Mouse (Mus musculus) hindbrain, postnatal 0 days (tissue): ENCODE measurements around the gene Ephb2. TPM values are rescaled to one million over a fixed set of nuclear protein-coding genes. Genes with fewer than 3 reads are reported as not detected.

Experiments used
- ATAC-seq: fragments of 200-750 bp; cut with Nextera tagmentation; 2 replicates; pipeline ENCODE4 v1.8.0; 2017; ENCODE audit warnings: mild to moderate bottlenecking, moderate TSS enrichment, moderate library complexity
- DNase-seq: peaks from one replicate; pipeline ENCODE4 v3.0.0-alpha.2; 2015; ENCODE audit warnings: low spot score
- H3K27ac ChIP-seq: fragments of 300-500 bp; sonication (generic); 2 replicates; pipeline ENCODE4 v1.5.1; 2014; ENCODE audit warnings: mild to moderate bottlenecking
- H3K27me3 ChIP-seq: fragments of 300-500 bp; sonication (generic); 2 replicates; pipeline ENCODE4 v1.6.1; 2014; ENCODE audit warnings: low read length, mixed read lengths; ENCODE audit not compliant: insufficient read depth
- H3K36me3 ChIP-seq: fragments of 300-500 bp; sonication (generic); 2 replicates; pipeline ENCODE4 v1.6.1; 2014; ENCODE audit warnings: low read length, mixed read lengths; ENCODE audit not compliant: insufficient read depth
- H3K4me1 ChIP-seq: fragments of 300-500 bp; sonication (generic); 2 replicates; pipeline ENCODE4 v1.6.1; 2014; ENCODE audit warnings: antibody characterized with exemption, low read length, mixed read lengths; ENCODE audit not compliant: insufficient read depth
- H3K4me2 ChIP-seq: fragments of 300-500 bp; sonication (generic); 2 replicates; pipeline ENCODE4 v1.6.1; 2014; ENCODE audit warnings: low read depth, mild to moderate bottlenecking, low read length, moderate library complexity, mixed read lengths
- H3K4me3 ChIP-seq: fragments of 300-500 bp; sonication (generic); 2 replicates; pipeline ENCODE4 v1.5.1; 2014; ENCODE audit warnings: low read length
- H3K9ac ChIP-seq: fragments of 300-500 bp; sonication (generic); replicated peaks from 2 replicates; pipeline ENCODE4 v1.6.1; 2014; ENCODE audit warnings: mild to moderate bottlenecking, low read length, moderate library complexity, mixed read lengths
- H3K9me3 ChIP-seq: fragments of 300-500 bp; sonication (generic); 2 replicates; pipeline ENCODE4 v1.6.1; 2016; ENCODE audit warnings: low read length, mixed read lengths
- CTCF ChIP-seq: IDR thresholded peaks from 2 replicates; pipeline ENCODE4 v1.5.1; 2016; ENCODE audit warnings: antibody characterized with exemption, control low read depth, low read depth
- WGBS: fragments of 180-500 bp; shearing (Covaris S2); extraction: QIAGEN DNeasy Blood & Tissue Kit; methylation state at CpG from one replicate; pipeline ENCODE4 v1.1.7; 2014; 5-methylcytosine and 5-hydroxymethylcytosine counted together
- polyA plus RNA-seq: library from polyadenylated mRNA; unstranded; fragments of >200 nt; fragmentation: Nextera tagmentation; extraction: Ambion mirVana; gene quantifications from 2 replicates; pipeline ENCODE4 v1.2.1, GENCODE M21; 2015
- total RNA-seq: library from RNA; depleted of rRNA; stranded (reverse); fragments of >200 nt; gene quantifications from 2 replicates; pipeline ENCODE4 v1.2.3, GENCODE M21; 2014

Gene Ephb2
- total and polyA plus RNA-seq, 2 experiments from 2014 or later, result 13.0 to 136 TPM

DNA sequence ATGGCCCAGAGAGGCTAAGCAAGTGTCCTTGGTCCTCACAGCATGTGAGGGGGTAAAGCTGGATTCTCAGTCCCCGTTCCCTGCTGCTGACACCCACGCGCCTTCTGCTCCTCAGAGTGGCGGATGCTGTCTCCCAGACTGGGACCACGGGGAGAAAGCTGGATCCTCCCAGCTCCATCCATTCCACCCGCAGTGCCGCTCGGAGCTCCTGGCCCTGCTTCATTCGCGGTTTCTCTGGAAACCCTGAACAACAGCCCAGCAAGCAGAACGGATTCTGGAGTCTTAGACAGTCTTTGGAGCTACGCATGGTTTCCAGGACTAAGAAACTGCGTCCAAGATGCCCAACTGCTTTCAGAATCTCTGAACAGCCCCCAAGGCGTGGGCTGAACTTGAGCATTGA, 93.9 kb downstream of the Ephb2 start:
- no peak overlapping the region for H3K9ac ChIP-seq
- DNase-seq (peak; percentile 70), ATAC-seq (peak; percentile 28; the same call in 1 of the 2 replicates)
- H3K9me3 ChIP-seq, result no peaks in the 10 kb centered on the region
- no peak overlapping the region for H3K4me3 ChIP-seq
- peaks cover 30% of the 10 kb centered on the region for H3K4me1 ChIP-seq
- WGBS, result 27% methylated on average over 14 of the region's 14 CpGs
- H3K4me2 ChIP-seq, result no peak overlapping the region
- no peak for TF ChIP-seq CTCF
- H3K27ac ChIP-seq, result peak overlapping the region; percentile 68
- H3K36me3 ChIP-seq, result no peaks in the 10 kb centered on the region
- no peaks in the 10 kb centered on the region for H3K27me3 ChIP-seq

DNA sequence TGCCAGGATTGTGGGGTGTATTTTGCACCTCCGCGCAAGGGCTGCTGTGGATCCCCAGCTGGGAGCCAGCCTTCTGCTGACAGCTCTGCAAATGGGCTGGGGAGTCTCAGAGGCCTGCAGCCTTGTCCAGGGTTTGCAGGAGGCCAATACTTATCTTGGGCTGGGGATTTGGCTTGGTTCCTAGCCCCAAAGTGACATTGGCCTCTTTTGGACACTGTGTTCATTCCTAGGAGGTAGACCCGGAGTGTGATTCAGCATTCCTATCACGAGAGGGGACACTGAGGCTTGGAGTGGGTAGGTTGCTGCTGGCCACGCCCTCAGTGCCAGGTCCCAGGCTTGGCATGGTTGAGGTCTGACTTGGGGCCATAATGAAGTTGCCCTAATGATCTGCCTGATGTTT, 94.8 kb downstream of the Ephb2 start:
- Histone ChIP-seq H3K4me2 (no peak overlapping the region), H3K4me3 (no peak overlapping the region), H3K27ac (no peak overlapping the region), H3K4me1 (peaks cover 30% of the 10 kb centered on the region), H3K27me3 (no peaks in the 10 kb centered on the region), H3K9me3 (no peaks in the 10 kb centered on the region), H3K9ac (no peak overlapping the region), H3K36me3 (no peaks in the 10 kb centered on the region)
- TF ChIP-seq CTCF, result no peak
- WGBS, result 75% methylated on average over 5 of the region's 5 CpGs
- ATAC-seq (no peak), DNase-seq (no peak)

DNA sequence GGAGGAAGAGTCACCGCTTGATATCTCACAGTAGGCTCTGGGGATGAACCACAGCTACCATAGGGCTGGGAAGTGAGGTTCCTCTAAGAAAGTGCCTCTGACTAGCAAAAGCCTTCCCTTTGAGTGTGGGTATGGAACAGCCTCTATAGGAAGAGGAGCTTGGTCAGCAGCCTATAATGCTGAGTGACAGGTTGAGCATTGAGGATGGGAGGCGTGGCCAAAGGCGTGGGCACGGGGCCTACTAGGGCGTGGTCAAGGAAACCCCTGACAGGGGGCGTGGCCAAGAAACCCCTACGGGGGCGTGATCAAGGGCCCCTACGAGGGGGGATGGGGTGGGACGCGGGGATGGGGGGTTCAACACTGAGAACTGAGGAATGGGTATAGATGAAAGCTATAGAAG, 96.6 kb downstream of the Ephb2 start:
- peak; percentile 54 for DNase-seq
- Histone ChIP-seq H3K4me1 (peaks cover 38% of the 10 kb centered on the region), H3K27ac (no peak overlapping the region), H3K9ac (no peak overlapping the region), H3K27me3 (no peaks in the 10 kb centered on the region), H3K4me2 (no peak overlapping the region), H3K9me3 (no peaks in the 10 kb centered on the region), H3K4me3 (no peak overlapping the region), H3K36me3 (no peaks in the 10 kb centered on the region)
- WGBS, result 21% methylated on average over 11 of the region's 11 CpGs
- no peak for ATAC-seq
- no peak for TF ChIP-seq CTCF

DNA sequence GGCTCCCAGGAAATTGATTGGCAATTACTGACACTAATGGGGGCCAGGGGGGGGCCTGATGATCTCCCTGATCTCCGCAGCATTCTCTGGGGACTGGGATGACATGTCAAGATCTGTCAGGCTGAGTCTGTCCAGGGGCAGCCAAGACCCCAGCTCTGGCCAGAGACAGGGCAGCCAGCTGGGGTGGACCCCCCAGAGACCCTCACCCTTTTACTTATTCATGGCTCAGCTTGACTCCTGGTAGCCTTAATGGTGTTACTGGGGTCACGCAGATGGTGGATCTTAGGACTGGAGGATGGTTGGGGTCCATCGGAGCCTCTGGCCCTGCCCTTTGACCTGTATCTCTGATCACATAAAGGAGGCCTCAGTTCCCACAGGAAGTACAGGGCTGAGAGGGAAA, 97.5 kb downstream of the Ephb2 start:
- Histone ChIP-seq H3K9me3 (no peaks in the 10 kb centered on the region), H3K9ac (no peak overlapping the region), H3K4me2 (no peak overlapping the region), H3K4me3 (no peak overlapping the region), H3K27me3 (no peaks in the 10 kb centered on the region), H3K4me1 (peaks cover 38% of the 10 kb centered on the region), H3K27ac (no peak overlapping the region), H3K36me3 (no peaks in the 10 kb centered on the region)
- no peak for TF ChIP-seq CTCF
- DNase-seq, result no peak
- ATAC-seq, result no peak
- WGBS, result 58% methylated on average over 3 of the region's 3 CpGs

DNA sequence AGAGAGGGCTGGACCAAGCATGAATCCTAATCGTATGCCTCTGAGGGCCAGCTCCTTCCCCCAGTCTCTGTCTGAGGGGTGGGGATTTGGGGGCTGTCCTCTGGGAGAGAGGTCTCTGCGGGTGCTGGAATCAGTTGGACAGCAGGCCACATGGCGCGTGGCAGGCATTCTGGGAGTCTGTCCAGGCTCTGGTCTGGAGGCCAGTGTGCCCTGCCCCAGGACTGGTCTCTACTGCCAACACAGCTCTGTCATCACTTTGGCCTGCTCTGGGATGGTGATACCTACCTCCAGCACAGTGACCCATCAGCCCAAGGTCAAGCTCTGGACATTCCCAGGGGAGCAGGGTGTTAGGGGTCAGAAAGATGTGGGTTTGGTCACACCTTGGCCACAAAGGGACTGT, 99.9 kb downstream of the Ephb2 start:
- no peaks in the 10 kb centered on the region for H3K27me3 ChIP-seq
- H3K4me1 ChIP-seq, result peaks cover 29% of the 10 kb centered on the region
- H3K36me3 ChIP-seq, result no peaks in the 10 kb centered on the region
- TF ChIP-seq CTCF, result no peak
- H3K4me2 ChIP-seq, result no peak overlapping the region
- no peaks in the 10 kb centered on the region for H3K9me3 ChIP-seq
- H3K4me3 ChIP-seq, result no peak overlapping the region
- no peak for ATAC-seq
- DNase-seq, result no peak
- WGBS, result 49% methylated on average over 4 of the region's 4 CpGs
- H3K9ac ChIP-seq, result no peak overlapping the region
- no peak overlapping the region for H3K27ac ChIP-seq

GRCm38 (mm10) chr4:136734210-136734803, 101.5 kb downstream of the Ephb2 start:
- 31% methylated on average over 15 of the region's 15 CpGs for WGBS
- Histone ChIP-seq H3K27me3 (no peaks in the 10 kb centered on the region), H3K4me3 (no peak overlapping the region), H3K4me1 (peaks cover 27% of the 10 kb centered on the region), H3K9ac (peak overlapping the region; percentile 1; the same call in 1 of the 2 replicates), H3K9me3 (no peaks in the 10 kb centered on the region), H3K27ac (no peak overlapping the region), H3K4me2 (no peak overlapping the region), H3K36me3 (no peaks in the 10 kb centered on the region)
- DNase-seq (peak; percentile 53), ATAC-seq (no peak)
- no peak for TF ChIP-seq CTCF

DNA sequence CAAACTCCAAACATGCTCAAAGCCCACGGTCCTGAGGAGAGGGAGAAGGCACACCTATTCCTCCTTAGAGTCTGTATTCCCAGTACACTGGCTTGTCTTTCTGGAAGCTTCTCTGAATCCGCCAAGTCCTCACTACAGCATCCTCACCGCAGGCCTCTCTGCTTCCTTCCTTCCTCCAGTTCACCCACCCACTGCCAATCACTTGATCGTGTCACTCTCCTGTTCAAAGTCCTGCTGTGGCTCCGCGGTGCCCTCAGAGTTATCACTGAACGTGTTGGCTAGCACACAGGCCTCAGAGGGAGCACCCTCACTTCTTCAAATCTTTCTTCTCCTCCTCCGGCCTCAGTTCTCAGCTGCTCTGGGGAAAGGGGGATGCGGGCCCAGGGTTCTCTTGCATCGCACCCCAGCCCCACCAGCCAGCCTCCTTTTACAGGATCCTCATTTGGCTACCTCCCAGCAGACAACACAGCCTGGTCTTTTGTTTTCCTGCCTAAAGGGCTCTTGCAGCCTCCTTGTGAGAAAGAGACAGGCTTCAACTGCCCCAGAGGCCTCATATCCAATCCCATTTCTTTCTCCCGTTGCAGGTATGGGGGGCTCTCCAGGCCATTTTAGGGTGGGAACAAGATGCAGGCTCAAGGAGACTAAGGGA, 102.4 kb downstream of the Ephb2 start:
- ATAC-seq, result no peak
- Histone ChIP-seq H3K9ac (no peak overlapping the region; the same call in 1 of the 2 replicates), H3K4me3 (no peak overlapping the region), H3K9me3 (no peaks in the 10 kb centered on the region), H3K4me1 (peaks cover 23% of the 10 kb centered on the region), H3K36me3 (no peaks in the 10 kb centered on the region), H3K27me3 (no peaks in the 10 kb centered on the region), H3K4me2 (no peak overlapping the region), H3K27ac (peak overlapping the region; percentile 36)
- no peak for TF ChIP-seq CTCF
- 20% methylated on average over 11 of the region's 11 CpGs for WGBS
- no peak for DNase-seq
